Mouse (Mus musculus): ENCODE results near the gene Hint3. TPM values are rescaled to one million over a fixed set of nuclear protein-coding genes. Genes with fewer than 3 reads are reported as not detected.
"Not testable (repeated sequence)": the region's sequence is repeated elsewhere in the genome, so short reads cannot be mapped to it uniquely, and the experiment has no call there.

The Hint3 gene
- total and polyA plus RNA-seq, 2 experiments from 2014 or later: 15.6 to 30.8 TPM

DNA sequence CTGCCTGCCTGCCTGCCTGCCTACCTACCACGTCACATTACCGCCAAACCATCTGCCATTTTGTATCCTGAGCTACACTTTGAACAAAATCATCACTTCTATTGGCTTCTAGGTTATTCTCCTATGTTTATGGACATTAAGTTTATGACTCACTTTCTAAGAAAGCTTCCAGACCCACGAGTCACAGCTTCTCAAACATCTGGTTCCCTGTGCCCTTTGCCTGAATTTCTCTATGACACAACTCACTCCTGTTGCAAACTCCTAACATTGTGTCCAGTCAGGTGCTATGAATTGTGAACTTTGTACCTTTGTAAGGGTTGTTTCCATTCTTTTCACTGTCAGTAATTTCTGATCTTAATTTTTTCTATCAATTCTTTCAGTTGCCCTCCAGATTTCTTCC is 8.8 kb upstream of the Hint3 start:
- Histone ChIP-seq H3K36me3 (ENCODE audit: insufficient read depth) (no peaks in the 10 kb centered on the region), H3K9me3 (ENCODE audit: low read length) (no peaks in the 10 kb centered on the region), H3K4me1 (ENCODE audit: insufficient read depth) (no peaks in the 10 kb centered on the region), H3K27me3 (ENCODE audit: insufficient read depth, low read length) (no peaks in the 10 kb centered on the region), H3K4me3 (ENCODE audit: low read depth, low read length) (no peak overlapping the region), H3K27ac (ENCODE audit: low read depth, low read length) (no peak overlapping the region), H3K9ac (no peak overlapping the region), H3K4me2 (ENCODE audit: low read depth) (no peak overlapping the region)
- TF ChIP-seq CTCF (IDR thresholded peaks at IDR 0.05; ENCODE audit: low read depth): no peak
- 78% methylated on average over 3 of the region's 3 CpGs for WGBS
- DNase-seq: no peak
- ATAC-seq: no peak

DNA sequence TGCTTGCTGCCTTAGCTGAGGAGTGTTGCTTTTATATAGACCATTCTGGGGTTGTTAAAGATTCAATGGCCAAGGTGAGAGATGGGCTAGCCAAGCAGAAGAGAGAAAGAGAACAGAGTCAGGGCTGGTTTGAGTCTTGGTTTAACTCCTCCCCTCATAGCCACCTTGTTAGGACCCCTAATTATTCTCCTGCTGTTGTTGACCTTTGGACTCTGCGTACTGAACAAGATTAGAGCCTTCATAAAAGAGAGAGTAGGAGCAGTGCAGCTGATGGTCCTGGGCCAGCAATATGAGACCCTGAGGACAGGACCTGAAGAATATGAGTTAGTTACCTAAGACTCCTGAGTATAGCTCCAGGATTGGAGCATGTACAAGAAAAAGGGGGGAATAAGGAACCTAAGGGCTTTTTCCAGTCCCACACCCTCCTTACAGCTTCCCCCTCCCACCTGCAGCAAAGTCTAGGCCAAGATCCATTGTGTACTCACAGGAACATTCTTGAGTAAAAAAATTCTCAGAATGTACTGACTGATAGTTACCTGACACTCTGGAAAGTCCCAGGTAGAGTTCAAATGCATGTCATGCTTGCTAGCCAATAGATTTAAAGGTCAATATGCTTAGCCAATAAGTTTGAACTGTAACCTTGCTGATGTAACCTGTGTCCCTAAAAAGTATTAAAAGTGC is 7.2 kb upstream of the Hint3 start:
- H3K9me3 ChIP-seq (ENCODE audit: low read length); DNase-seq; H3K4me3 ChIP-seq (ENCODE audit: low read depth, low read length); ATAC-seq; H3K27ac ChIP-seq (ENCODE audit: low read depth, low read length); H3K4me1 ChIP-seq (ENCODE audit: insufficient read depth); H3K36me3 ChIP-seq (ENCODE audit: insufficient read depth); H3K27me3 ChIP-seq (ENCODE audit: insufficient read depth, low read length); H3K4me2 ChIP-seq (ENCODE audit: low read depth); H3K9ac ChIP-seq: not testable (repeated sequence)
- 94% methylated on average over 1 of the region's 1 CpGs for WGBS

DNA sequence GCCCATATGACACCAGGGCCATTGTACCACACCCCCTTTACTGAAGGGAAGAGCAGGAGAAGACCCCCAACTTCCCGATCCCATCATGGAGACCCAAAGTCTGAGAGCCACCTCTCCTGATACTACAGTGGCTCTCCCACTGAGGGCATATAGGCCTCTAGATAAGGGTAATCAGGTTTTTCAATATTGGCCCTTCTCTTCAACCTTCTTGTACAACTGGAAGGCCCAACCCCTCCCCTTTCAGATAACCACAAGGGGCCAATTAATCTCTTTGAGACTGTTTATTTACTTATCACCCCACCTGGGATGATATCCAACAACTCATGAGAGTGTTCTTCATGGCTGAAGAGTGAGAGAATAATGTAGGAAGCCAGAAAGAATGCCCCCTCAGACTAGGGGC is 3.3 kb upstream of the Hint3 start:
- Histone ChIP-seq H3K4me2 (ENCODE audit: low read depth) (no peak overlapping the region), H3K9me3 (ENCODE audit: low read length) (no peaks in the 10 kb centered on the region), H3K4me1 (ENCODE audit: insufficient read depth) (no peaks in the 10 kb centered on the region), H3K27me3 (ENCODE audit: insufficient read depth, low read length) (no peaks in the 10 kb centered on the region), H3K4me3 (ENCODE audit: low read depth, low read length) (no peak overlapping the region), H3K36me3 (ENCODE audit: insufficient read depth) (no peaks in the 10 kb centered on the region), H3K9ac (no peak overlapping the region), H3K27ac (ENCODE audit: low read depth, low read length) (no peak overlapping the region)
- ATAC-seq: no peak
- no peak for DNase-seq
- TF ChIP-seq CTCF (IDR thresholded peaks at IDR 0.05; ENCODE audit: low read depth): no peak
- WGBS: 100% methylated on average over 1 of the region's 1 CpGs

GRCm38 (mm10) chr10:30629977-30630376 is 545 bp upstream of the Hint3 start:
- Histone ChIP-seq H3K4me1 (ENCODE audit: insufficient read depth) (no peaks in the 10 kb centered on the region), H3K4me2 (ENCODE audit: low read depth) (no peak overlapping the region), H3K4me3 (ENCODE audit: low read depth, low read length) (no peak overlapping the region), H3K9ac (no peak overlapping the region), H3K27ac (ENCODE audit: low read depth, low read length) (no peak overlapping the region), H3K27me3 (ENCODE audit: insufficient read depth, low read length) (no peaks in the 10 kb centered on the region), H3K9me3 (ENCODE audit: low read length) (no peaks in the 10 kb centered on the region), H3K36me3 (ENCODE audit: insufficient read depth) (no peaks in the 10 kb centered on the region)
- no peak for TF ChIP-seq CTCF (IDR thresholded peaks at IDR 0.05; ENCODE audit: low read depth)
- DNase-seq (no peak), ATAC-seq (no peak)

GRCm38 (mm10) chr10:30628444-30628843 is 988 bp downstream of the Hint3 start:
- not testable (repeated sequence) for H3K9me3 ChIP-seq (ENCODE audit: low read length); DNase-seq; H3K4me2 ChIP-seq (ENCODE audit: low read depth); H3K4me3 ChIP-seq (ENCODE audit: low read depth, low read length); H3K27me3 ChIP-seq (ENCODE audit: insufficient read depth, low read length); H3K27ac ChIP-seq (ENCODE audit: low read depth, low read length); H3K9ac ChIP-seq; H3K36me3 ChIP-seq (ENCODE audit: insufficient read depth); H3K4me1 ChIP-seq (ENCODE audit: insufficient read depth); ATAC-seq
- WGBS: 94% methylated on average over 11 of the region's 11 CpGs

DNA sequence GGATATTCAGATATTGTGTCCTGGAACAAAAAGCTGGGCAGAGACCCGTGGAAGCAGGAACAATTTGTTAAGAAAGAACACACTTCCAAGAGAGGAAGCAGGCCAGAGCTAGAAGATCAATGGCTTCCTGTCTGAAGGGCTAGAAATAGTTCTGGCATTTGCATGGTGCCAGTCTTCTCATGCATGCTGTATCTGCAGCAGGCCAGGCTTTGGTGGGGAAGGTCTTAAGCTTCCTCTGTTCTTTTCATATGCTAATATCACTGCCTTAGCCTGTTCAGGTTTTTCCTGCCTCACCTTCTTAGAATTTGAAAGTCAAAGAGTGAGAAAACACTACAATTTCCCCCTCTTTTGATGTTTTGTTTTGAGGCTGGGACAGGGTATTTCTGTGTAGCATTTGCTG is 1.9 kb downstream of the Hint3 start:
- no peaks in the 10 kb centered on the region for H3K36me3 ChIP-seq (ENCODE audit: insufficient read depth)
- 20% methylated on average over 1 of the region's 1 CpGs for WGBS
- no peak for TF ChIP-seq CTCF (IDR thresholded peaks at IDR 0.05; ENCODE audit: low read depth)
- no peaks in the 10 kb centered on the region for H3K9me3 ChIP-seq (ENCODE audit: low read length)
- no peak for ATAC-seq
- H3K27me3 ChIP-seq (ENCODE audit: insufficient read depth, low read length): no peaks in the 10 kb centered on the region
- no peak overlapping the region for H3K27ac ChIP-seq (ENCODE audit: low read depth, low read length)
- H3K4me3 ChIP-seq (ENCODE audit: low read depth, low read length): no peak overlapping the region
- no peak overlapping the region for H3K4me2 ChIP-seq (ENCODE audit: low read depth)
- H3K9ac ChIP-seq: no peak overlapping the region
- no peaks in the 10 kb centered on the region for H3K4me1 ChIP-seq (ENCODE audit: insufficient read depth)
- DNase-seq: no peak

DNA sequence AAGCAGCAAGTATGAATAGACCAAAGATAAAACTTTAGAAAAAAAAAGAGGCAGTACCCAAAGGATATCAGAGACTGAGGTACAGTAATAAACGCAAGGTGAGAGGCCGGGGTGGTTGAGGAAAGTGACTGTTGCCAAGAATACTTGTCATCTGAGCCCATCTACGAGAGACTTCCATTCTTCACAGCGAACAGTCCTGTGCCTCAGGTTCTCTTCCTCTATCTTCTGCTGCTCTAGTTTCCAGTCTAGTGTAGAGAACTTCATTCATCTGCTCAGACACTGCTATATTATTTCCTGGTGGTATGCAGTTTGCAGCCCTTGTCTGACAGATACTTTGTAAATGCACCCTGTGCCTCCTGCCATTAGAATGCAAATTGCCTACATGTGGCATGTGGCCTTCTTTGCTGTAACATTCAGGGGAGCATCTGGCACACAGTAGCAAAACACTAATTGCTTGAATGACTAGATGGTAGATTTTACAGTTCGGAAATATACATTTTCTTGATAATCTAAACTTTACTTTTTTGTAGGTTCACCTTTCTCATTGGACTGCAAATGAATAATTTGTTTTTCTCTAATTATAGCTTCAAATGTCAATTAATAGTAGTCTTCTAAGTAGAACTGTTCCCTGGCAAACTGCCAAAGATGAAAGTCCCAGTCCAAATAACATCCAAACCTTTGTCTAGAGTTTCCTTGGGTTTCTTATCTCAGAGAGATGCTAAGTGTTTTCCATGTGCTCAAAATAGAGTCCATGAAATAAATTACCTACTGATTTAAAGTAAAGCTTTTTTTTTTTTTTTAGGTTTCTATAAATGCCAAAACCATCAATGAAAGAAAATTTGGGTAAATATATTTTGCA is 5.0 kb downstream of the Hint3 start:
- H3K4me3 ChIP-seq (ENCODE audit: low read depth, low read length): no peak overlapping the region
- H3K4me1 ChIP-seq (ENCODE audit: insufficient read depth): no peaks in the 10 kb centered on the region
- no peak overlapping the region for H3K9ac ChIP-seq
- no peak overlapping the region for H3K4me2 ChIP-seq (ENCODE audit: low read depth)
- no peaks in the 10 kb centered on the region for H3K27me3 ChIP-seq (ENCODE audit: insufficient read depth, low read length)
- DNase-seq (peak; percentile 11), ATAC-seq (no peak)
- H3K9me3 ChIP-seq (ENCODE audit: low read length): no peaks in the 10 kb centered on the region
- no peaks in the 10 kb centered on the region for H3K36me3 ChIP-seq (ENCODE audit: insufficient read depth)
- WGBS: 30% methylated on average over 5 of the region's 5 CpGs
- TF ChIP-seq CTCF (IDR thresholded peaks at IDR 0.05; ENCODE audit: low read depth): no peak
- H3K27ac ChIP-seq (ENCODE audit: low read depth, low read length): no peak overlapping the region

All from forebrain, postnatal 0 days (tissue).